Mouse (Mus musculus) liver, postnatal 0 days (tissue): ENCODE results near the gene Serpine3.

Experiments used
- CTCF ChIP-seq: sonication (generic); IDR thresholded peaks from 2 replicates; pipeline ENCODE4 v1.5.1; 2016; ENCODE audit warnings: antibody characterized with exemption, low read depth
- EP300 ChIP-seq: IDR thresholded peaks from 2 replicates; pipeline ENCODE4 v1.6.1; 2016; ENCODE audit warnings: antibody characterized with exemption, low read depth, mild to moderate bottlenecking

GRCm38 (mm10) chr14:62673646-62674045 lies 10.2 kb downstream of the Serpine3 start:
- no peak for TF ChIP-seq CTCF
- no peak for TF ChIP-seq EP300
